Mouse (Mus musculus): ENCODE measurements at regions not wholly inside any gene's neighbourhood (a gene's known extent, or its start where the extent isn't known, plus 50 kb on each side); places are given as distances from the start of the nearest gene placed in this dataset.

DNA sequence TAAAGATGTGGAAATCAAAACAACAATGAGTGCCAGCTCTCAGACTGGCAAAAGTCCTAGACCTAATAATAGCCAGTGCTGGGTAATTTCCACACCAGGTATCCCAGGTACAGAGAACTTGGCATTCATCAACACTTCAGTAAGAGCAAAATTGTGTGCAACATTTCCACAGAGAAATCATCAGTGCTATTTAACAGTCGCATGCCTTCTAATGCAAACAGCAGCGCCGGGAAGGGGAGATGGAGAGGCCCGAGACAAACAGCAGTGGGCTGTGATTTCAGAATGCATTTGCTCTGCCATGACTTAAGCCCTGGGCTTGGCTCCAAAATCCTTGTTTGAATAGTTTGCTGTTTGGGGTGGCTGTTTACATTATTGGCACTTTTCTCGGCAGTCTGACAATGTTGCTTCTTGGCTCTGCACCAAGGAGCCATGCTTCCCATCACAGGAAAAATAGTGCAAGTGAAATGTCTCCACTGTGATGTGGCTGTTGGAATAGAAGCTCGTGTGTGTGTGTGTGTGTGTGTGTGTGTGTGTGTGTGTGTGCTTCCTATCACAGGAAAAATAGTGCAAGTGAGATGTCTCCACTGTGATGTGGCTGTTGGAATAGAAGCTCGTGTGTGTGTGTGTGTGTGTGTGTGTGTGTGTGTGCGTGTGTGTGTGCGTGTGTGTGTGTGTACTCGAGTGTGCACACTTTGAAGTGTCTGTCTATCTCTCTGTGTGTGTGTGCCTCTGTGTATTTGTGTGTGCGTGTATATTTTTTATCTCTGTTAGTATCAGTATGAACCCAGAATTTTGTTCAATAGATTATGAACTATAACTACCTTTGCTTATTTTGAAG lies 190.1 kb upstream of the Cdyl start:
- DNase-seq: peak; percentile 8

DNA sequence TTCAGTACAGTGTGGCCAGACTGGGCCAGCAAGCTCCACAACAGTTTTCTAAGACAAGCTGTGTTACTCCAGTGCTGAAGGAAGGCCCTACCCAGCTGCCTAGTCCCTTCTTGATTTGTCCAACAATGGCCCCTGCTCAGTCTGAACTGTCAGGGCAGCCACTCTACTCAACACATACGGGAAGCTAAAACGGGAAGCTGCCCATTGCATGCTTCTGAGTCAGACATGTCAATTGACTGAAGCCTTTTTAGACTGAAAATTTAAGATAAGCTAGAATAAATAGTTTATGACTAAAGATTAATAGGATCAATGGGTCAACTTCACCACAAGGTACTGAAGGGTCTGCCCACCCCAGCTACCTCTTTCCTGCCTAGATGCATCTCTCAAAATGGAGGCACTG lies 181.4 kb upstream of the Cdyl start:
- no peak for DNase-seq

DNA sequence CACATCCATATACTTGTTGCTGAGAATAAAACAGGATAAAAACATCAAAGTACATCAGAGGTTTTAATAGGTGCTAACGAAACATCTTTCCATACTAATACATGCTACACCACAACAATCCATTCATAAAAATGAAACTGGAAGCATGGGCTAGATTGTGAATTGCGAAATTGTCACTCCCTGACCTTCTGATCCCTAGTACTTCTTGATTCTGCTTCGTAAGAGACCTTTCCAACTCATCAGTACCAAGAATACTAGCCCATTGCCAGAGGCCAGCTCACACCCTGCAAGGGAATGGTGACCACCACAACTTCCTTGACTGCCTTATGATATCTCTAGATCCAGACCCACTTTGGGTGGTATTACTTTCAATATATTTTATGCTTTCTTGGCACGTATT lies 177.3 kb upstream of the Cdyl start:
- DNase-seq: no peak

DNA sequence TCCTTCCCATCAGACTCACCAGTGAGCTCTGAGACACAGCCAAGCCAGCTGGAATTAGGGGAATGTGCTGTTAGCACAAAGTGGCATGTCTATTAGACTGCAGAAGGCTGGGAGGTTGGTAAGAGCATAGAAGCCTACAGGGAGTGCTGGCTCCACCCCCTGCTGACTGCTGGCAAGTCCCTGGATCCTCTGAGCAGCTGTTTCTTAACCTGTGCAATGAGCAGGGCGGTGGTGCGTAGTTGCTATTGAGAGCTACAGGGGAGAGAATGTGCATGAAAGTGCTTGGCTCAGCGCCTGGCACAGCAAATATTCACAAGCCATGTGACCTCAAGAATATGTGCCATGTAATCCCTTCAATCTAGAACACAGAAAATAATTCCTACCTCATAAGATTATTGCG lies 173.5 kb upstream of the Cdyl start:
- peak; percentile 51 for DNase-seq

DNA sequence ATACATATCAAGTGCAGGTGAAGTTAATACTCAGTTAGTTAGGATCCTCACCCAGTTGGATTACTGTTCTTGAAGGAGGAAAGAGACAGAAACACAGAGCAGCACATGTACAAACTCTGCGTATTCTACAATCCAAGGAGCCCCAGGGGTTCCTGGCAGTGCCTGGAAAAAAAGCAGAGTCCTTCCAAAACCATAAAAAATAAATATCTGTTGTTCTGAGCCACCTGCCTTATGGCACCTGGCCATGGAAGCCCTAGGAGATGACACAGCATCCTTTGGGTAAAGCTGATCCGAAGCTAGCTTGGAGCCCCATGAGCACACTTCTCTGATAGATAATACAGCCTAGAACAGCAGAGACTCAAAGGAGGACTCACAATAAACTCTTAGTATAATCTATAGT lies 159.9 kb upstream of the Cdyl start:
- no peak for DNase-seq

DNA sequence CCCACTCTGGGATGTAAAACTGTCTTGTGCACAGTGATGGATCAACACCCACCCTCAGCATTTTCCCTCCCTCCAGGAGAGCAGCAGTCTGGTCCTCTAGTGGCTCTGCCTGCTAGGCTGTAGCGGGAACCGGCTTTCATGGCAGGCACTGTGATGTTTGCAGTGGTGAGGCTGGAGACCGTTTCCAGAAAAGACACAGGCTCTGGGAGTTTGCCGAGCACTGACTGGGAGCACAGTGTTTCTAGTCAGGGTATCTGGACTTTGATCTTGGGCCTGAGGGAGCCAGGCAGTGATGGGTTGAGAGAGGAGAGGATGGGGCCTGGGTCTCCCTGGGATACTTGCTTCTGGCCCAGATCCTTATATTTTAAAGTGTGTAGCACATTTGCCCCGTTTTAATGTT lies 158.7 kb upstream of the Cdyl start:
- DNase-seq: no peak

DNA sequence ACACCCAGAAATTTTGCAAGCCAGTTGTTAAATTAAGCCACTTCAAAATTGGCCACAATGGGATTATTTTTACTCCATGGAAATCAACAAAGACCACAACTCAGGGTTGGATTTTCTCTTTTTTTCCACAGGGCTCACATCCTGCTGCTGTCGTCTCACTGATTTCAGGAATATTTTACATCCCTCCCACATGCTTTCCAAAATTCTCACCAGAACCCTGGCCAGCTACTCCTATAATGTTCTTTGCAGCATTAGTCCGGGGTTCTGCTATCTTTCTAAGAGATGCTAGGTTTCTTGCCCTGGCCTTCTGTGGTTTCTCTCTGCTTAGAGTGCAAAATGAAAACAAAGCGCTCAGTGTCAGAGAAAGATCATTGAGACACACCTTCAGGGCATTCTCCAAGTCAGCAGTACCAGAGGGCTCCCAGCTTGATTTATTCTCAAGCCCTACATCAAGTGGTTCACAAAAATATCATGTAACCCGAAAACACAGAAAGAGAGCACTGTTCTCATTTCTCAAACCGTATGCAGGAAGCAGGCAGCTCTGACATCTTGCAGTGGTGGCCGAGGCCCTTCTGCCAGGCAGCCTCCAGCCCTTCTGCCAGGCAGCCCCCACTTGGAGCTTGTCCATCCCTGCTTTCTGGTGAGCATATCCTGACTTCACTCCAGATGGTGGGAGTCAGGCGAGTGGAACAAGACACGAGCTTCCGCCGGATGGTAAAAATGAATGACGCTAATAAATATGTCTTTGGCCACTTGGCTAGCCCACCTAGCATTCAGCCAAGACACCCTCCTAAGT lies 158.1 kb upstream of the Cdyl start:
- no peak for DNase-seq

DNA sequence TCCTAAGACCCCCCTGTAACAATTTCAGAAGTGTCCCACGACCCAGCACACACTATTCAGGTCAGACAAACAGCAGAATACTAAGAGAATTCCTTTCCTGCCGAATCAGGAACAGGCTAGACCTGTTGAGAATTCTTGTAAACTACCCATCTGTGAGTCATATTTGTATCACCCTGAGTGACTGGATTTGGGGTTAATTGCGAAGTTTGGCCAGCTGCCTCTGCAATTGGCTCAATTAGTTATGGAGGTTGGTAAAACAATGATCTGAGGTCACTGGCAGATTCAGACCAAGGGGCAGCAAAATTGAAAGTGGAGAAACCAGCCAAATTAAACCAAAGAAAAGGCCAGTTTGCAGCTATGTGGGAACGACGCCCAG lies 157.5 kb upstream of the Cdyl start:
- DNase-seq: peak; percentile 40

DNA sequence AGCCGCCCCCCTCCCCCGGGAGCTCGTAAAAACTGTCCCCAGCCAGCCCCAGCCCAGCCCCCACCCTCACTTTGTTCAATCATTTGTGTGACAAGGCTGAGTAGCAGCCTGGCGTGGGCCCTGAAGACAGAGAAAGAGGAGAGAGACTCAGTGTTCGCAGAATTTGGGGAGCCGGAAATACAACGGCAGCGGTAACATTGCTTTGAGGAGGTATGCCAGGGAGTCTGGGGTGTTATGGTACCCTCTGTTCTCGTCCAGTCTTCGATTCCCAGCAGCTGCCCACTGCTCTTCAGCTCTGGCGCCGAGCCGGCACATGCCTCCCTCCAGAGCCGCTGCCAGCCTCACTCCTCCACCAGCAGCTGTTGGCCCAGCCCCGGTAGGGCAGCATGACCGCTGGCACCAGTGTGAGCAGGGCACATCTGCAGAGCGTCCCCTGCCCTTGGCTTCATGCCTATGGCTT lies 156.2 kb upstream of the Cdyl start:
- DNase-seq: peak; percentile 67

DNA sequence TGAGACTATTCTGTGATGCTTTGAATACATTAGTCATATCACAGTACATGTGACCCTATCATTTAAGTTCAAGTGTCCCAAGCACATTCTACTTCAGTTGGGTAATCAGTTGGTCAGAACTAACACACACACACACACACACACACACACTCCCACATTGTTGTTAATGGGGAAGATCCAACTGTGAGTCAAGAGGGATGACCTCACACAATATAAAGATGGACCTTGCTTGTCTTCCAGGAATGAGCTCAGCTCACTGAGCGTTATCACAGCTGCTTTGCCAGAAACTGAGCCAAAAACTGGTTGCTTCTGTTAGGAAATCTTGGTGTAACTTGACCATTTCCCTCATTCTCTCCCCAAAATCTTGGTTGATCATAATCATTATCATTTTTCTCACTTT lies 152.4 kb upstream of the Cdyl start:
- DNase-seq: peak; percentile 47

DNA sequence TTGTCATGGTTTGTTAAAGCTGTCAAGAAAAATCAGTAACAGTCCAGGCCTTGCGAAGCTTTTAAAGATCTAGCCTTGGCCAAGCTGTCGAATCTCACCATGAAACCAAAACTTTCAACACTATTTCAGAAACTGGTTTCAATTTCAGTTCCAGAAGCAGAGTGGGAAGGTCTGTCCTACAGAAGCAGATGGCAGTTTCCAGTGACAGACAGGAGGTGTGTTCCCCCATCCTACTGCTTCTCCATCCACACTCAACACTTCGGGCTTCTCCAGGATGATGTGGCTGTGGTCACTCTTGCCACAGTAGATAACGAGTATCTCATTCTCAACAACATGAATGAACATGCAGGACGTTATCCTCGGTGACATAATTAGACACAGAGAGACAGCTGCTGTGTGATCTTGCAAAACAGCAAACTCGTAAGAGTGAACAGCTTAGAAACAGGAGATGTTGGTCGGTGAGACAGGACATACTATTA lies 147.6 kb upstream of the Cdyl start:
- DNase-seq: no peak

DNA sequence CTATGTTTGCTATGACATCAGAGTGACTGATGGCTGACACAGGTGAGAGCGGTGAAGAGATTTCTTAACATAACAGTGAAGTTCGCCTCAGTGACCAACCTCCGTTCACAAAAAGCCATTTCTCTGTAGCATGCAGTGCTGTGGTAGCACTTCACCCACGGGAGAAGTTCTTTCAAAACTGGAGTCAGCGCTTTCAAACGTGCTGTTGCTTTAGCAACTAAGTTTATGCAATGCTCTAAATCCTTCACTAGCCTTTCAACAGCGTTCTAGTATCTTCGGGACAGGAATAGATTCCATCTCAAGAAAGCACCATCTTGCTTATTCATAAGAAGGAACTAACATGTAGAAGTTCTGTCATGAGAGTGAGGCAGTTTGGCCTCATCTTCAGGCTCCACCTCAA lies 146.5 kb upstream of the Cdyl start:
- no peak for DNase-seq

DNA sequence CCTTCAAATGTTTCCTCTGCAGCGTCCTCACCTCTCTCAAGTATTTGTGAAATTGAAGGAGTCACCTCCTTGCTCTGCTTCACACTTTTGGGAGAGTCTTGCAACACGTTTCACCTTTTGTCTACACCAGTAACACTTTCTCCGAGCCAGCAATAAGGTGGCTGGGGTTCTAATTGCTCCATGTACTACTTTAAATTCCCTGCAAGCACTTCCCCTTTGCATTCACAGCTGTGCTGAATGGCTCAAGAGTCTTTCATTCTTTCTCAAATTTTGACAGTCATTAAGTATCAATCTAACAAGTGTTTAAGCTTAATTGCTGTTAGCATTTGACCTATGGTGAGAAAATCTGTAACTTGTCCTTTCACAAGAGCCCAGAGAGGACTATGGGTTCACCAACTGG lies 144.3 kb upstream of the Cdyl start:
- DNase-seq: no peak

DNA sequence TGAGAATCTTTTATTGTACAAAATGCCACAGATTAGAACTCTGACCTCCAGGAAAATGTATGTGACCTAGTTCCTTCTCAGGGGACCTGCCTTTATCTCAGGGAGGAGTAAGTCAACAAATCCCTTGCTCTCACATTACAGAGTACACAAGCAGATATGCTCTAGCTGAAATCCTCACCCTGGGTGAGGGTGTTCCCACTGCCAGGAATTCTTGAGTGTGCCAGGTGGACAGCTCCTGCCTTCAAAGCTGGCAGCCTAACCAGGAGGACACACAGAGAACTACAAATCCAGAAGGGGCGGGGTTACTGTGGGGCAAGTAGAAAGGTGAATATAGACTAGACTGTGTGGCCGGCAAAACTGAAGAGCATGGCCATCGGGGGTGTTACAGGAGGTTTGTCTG lies 141.9 kb upstream of the Cdyl start:
- DNase-seq: no peak

DNA sequence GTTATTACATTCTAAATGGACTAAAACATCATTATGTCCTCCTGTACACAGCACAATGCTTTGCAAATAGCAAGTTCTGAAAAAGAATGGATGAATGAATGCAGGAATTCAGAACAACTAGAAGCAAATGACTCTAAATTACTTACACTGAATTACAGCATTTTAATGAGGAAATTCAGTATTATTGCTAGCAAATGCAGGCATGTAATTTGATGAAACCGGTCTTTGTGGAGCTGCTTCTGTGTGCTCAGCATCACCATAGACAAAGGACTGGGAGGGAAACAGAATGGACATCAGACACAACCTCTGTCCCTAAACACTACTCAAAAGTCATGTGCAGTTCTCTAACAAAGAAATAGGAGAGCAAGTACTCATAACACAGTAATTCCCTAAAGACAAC lies 137.4 kb upstream of the Cdyl start:
- no peak for DNase-seq

DNA sequence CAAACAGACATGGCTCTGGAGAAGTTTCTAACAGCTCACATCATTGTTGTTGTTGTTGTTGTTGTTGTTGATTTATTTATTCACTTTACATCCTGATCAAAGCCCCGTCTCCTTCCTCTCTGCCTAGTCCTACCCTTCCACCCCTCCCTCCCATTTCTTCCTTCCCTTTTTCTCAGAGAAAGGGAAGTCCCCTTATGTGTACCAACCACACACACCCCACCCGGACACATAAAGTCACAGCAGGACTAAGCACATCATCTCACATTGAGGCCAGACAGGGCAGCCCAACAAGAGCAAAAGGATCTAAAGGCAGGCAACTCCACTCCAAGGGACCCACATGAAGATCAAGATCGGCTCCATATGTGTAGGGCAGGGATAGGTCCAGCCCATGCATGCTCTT lies 130.1 kb upstream of the Cdyl start:
- no peak for DNase-seq

DNA sequence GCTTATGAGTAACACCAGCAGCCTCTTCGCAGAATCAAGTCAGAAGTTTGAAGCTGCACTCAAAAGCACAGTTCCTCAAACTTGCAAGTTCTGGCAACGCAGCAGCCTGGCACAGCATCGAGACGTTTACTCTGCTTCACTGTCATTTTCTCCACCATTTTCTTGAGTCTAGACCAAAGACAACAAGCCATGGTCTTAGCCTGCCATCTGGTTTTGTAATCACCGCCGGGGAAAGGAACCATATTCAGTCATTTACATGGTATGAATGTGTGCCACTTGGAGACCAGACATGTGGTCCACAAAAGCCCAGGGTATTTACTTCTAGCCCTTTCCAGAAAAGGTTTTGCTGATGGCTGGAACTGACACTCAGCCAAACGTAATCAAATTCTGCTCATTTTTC lies 122.5 kb upstream of the Cdyl start:
- DNase-seq: peak; percentile 10

DNA sequence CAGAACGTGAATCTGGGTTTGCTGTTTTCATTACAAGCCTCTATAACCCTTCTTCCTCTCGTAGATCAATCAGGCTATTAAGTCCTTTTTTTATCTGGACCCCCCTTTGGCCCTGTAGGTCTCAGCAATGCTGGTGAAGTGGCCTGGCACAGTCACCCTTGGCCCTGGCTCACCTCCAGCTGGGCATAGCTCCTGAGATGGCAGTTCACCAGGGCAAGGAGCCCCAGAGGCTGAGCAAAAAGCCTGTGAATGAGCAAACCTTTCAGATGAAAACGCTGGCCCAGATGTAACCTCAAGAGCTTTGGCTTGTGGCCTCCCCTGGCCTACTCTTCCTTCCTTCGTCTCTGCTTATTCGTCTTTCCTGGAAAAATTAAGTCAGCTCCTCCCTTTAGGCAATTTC lies 121.7 kb upstream of the Cdyl start:
- DNase-seq: peak; percentile 79

DNA sequence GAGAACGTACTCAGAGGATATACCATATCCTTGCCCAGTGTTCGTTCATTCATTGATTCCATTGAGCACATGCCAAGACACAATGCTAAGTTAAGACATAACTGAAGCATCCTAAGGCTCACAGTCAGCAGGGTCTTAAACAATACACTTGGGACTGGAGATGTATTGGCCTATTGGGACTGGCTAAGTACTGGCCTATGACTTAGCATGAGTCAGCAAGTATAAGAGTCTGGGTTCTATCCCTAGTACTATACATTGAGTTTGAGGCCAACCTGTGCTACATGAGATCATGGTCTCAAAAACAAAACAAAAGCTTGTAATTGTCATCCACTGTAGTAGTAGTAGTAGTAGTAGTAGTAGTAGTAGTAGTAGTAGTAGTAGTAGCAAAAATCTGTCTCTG lies 119.2 kb upstream of the Cdyl start:
- DNase-seq: no peak

DNA sequence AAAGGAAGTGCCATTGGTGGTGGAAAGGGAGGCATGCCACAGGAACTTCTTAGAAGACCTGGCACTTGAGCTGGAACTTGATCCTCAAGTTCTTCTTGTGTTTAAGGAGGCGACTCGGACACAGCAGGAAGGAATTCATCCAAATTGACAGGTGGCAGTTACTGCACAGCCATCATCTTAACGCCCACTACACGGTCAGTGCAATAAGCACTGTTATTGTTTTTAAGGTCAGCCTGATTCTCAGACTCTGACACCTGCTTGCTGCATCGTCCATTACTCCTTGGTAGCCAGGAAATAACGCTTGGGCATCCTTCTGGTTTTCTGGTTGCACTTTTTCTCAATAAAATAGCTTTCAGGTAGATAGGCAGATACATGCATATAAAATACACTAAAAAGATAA lies 118.6 kb upstream of the Cdyl start:
- no peak for DNase-seq

DNA sequence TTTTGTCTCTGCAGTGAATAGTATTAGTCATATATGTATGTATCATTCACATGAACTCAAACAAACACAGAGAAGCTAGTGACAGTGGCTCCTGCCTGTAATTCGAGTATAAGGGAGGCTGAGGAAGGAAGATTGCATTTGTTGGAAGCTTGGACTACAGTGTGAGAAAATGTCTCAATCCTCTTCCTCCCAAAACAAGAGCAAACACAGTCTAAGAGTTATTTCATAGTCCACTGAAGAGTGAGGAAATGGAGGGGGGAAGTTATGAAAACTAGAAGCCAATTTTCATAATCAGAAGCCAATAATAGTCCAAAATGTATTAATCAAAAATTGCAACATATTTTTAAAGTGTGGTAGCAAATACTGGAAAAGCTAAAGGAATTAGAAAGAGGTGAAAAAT lies 95.6 kb upstream of the Cdyl start:
- DNase-seq: no peak

DNA sequence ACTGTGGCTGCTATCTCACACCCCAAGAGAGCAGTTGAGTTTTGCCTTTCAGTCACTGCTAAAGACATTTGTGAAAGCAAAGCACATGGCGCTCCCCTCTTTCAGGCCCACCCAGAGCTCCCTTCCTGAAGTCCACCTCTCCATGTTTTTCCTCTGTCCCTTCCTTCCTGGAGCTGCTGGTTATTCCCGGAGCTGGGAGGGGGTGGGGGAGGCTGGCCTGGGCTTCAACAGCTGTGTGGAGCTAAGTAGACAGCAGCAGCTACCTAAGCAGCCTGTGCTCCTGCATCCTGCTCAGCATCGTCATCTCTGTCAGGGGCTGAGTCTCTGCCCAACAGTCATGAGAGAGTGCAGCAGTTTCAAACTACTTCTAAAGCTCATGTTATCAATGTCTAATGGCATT lies 78.0 kb upstream of the Cdyl start:
- peak; percentile 13 for DNase-seq

DNA sequence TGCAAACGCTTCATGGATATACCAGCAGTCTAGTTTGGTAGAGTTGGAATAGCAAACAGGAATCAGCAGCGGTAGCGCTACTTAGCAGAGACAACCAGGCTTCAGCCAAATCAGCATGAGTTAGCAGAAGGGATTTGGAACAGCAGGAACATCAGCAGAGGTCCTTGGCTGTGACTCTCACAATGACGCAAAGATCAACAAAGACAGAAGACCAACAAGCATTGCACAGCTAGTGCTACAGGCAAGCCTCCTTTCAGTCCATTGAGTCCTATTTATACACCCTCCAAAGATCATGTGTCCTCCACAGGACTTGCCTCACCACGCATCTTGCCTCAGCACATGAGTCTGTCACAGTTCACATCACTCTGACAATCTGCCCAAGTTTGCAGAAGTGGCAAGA lies 61.6 kb upstream of the Cdyl start:
- DNase-seq: no peak
